Mouse (Mus musculus) bone marrow, adult 2 months (tissue): Measurements from ENCODE around the gene Ankrd22.

Experiments
- CTCF ChIP-seq: fragments of 200-500 bp; IDR thresholded peaks from 2 replicates; pipeline ENCODE4 v1.5.1; 2011; ENCODE audit warnings: low read length, control low read depth; ENCODE audit not compliant: control insufficient read depth, insufficient read depth
- POLR2A ChIP-seq: fragments of 200-500 bp; IDR thresholded peaks from 2 replicates; pipeline ENCODE4 v1.6.1; 2011; ENCODE audit warnings: low read depth, mild to moderate bottlenecking, control low read depth, low read length, borderline replicate concordance; ENCODE audit not compliant: control insufficient read depth

GRCm38 (mm10) chr19:34169121-34169520 lies 3.3 kb upstream of the Ankrd22 start:
- no peak for TF ChIP-seq CTCF
- no peak for TF ChIP-seq POLR2A
